Mouse (Mus musculus): ENCODE results near the gene Gm17268. TPM values are rescaled to one million over a fixed set of nuclear protein-coding genes. Genes with fewer than 3 reads are reported as not detected.

Gene Gm17268
- polyA plus RNA-seq, 1 experiment from 2014 or later, result not detected

DNA sequence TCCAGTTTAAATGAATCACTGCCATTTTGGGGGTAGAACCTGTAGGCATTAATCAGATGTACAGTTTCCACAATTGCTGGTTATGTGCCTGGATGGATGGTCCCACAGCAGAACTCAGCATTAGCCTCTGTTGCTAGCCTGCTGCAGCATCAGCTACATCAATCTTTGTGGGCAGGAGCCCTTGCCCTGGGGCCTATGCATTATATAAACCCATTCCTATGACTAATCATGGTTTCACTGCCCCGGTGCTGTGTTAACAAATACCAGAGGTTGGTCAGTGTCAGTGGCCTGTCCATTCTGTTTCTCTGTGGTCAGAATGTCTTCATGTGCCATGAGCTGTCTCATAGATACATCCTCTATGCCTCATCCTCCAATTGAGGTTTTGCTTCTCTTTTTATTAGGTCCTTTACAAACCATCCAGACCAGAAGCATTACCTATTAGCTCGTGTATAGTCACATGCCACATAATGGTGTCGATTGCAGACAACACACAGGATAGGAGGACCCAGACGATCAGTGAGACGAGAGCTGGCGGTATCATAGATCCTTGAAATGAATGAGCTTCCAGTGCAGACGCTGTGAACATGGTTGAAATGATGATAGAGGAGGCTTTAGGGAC, 28.7 kb upstream of the Gm17268 start:
- no peaks in the 10 kb centered on the region for H3K9me3 ChIP-seq (ENCODE audit: control insufficient read depth, low read length)
- no peak for ATAC-seq
- H3K4me3 ChIP-seq (ENCODE audit: low read length), result no peak overlapping the region
- H3K27me3 ChIP-seq (replicated peaks; ENCODE audit: control insufficient read depth, insufficient read depth, low read length), result no peaks in the 10 kb centered on the region
- 79% methylated on average over 7 of the region's 7 CpGs for WGBS
- H3K4me1 ChIP-seq (ENCODE audit: control insufficient read depth, insufficient read depth, low read depth, low read length), result no peaks in the 10 kb centered on the region
- H3K36me3 ChIP-seq (ENCODE audit: control insufficient read depth, insufficient read depth, low read length), result no peaks in the 10 kb centered on the region
- H3K4me2 ChIP-seq (ENCODE audit: low read length), result no peak overlapping the region
- no peak overlapping the region for H3K9ac ChIP-seq (ENCODE audit: low read depth, low read length)
- no peak overlapping the region for H3K27ac ChIP-seq (ENCODE audit: low read depth, low read length)

- no peak overlapping the region for H3K4me3 ChIP-seq (ENCODE audit: low read length)
- no peaks in the 10 kb centered on the region for H3K36me3 ChIP-seq (ENCODE audit: control insufficient read depth, insufficient read depth, low read length)
- H3K4me1 ChIP-seq (ENCODE audit: control insufficient read depth, insufficient read depth, low read depth, low read length), result no peaks in the 10 kb centered on the region
- ATAC-seq, result no peak
- H3K27me3 ChIP-seq (replicated peaks; ENCODE audit: control insufficient read depth, insufficient read depth, low read length), result no peaks in the 10 kb centered on the region
- H3K4me2 ChIP-seq (ENCODE audit: low read length), result no peak overlapping the region
- no peak overlapping the region for H3K9ac ChIP-seq (ENCODE audit: low read depth, low read length)
- WGBS, result 79% methylated on average over 2 of the region's 2 CpGs
- no peak overlapping the region for H3K27ac ChIP-seq (ENCODE audit: low read depth, low read length)
- no peaks in the 10 kb centered on the region for H3K9me3 ChIP-seq (ENCODE audit: control insufficient read depth, low read length)
Observed at GRCm38 (mm10) chr11:82063454-82063853, 25.1 kb upstream of the Gm17268 start.

DNA sequence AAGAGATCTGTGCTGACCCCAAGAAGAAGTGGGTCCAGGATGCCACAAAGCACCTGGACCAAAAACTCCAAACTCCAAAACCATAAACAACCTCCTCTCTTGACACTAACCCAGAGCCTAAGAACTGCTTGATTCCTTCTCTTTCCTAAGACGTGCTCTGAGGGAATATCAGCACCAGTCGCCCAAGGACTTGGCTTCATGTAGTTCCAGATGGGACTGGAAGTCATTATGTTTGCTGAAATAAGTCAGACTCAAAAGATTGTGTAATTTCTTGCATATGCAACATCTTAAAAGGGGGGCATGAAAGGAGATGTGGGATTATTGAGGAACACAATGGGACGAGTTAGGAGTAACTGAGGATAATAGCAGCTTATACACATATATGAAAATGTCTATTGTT, 23.9 kb upstream of the Gm17268 start:
- no peaks in the 10 kb centered on the region for H3K4me1 ChIP-seq (ENCODE audit: control insufficient read depth, insufficient read depth, low read depth, low read length)
- no peaks in the 10 kb centered on the region for H3K9me3 ChIP-seq (ENCODE audit: control insufficient read depth, low read length)
- no peak overlapping the region for H3K4me2 ChIP-seq (ENCODE audit: low read length)
- H3K4me3 ChIP-seq (ENCODE audit: low read length), result no peak overlapping the region
- no peaks in the 10 kb centered on the region for H3K36me3 ChIP-seq (ENCODE audit: control insufficient read depth, insufficient read depth, low read length)
- no peak for ATAC-seq
- H3K9ac ChIP-seq (ENCODE audit: low read depth, low read length), result no peak overlapping the region
- H3K27ac ChIP-seq (ENCODE audit: low read depth, low read length), result no peak overlapping the region
- 83% methylated on average over 3 of the region's 3 CpGs for WGBS
- H3K27me3 ChIP-seq (replicated peaks; ENCODE audit: control insufficient read depth, insufficient read depth, low read length), result no peaks in the 10 kb centered on the region

- Histone ChIP-seq H3K4me2 (ENCODE audit: low read length) (no peak within 1 kb of the TSS), H3K9me3 (ENCODE audit: control insufficient read depth, low read length) (no peaks in the 10 kb centered on the region), H3K4me3 (ENCODE audit: low read length) (no peak within 1 kb of the TSS), H3K27ac (ENCODE audit: low read depth, low read length) (no peak within 1 kb of the TSS), H3K36me3 (ENCODE audit: control insufficient read depth, insufficient read depth, low read length) (no peaks in the 10 kb centered on the region), H3K4me1 (ENCODE audit: control insufficient read depth, insufficient read depth, low read depth, low read length) (no peaks in the 10 kb centered on the region), H3K9ac (ENCODE audit: low read depth, low read length) (no peak within 1 kb of the TSS), H3K27me3 (replicated peaks; ENCODE audit: control insufficient read depth, insufficient read depth, low read length) (no peaks in the 10 kb centered on the region)
- no peak for ATAC-seq
- WGBS, result 78% methylated on average over 6 of the region's 6 CpGs
Observed at GRCm38 (mm10) chr11:82057646-82058045, 19.3 kb upstream of the Gm17268 start, which contains the start of gene Ccl11. Gene Ccl11, plus strand, starts transcription at chr11:82057823.

DNA sequence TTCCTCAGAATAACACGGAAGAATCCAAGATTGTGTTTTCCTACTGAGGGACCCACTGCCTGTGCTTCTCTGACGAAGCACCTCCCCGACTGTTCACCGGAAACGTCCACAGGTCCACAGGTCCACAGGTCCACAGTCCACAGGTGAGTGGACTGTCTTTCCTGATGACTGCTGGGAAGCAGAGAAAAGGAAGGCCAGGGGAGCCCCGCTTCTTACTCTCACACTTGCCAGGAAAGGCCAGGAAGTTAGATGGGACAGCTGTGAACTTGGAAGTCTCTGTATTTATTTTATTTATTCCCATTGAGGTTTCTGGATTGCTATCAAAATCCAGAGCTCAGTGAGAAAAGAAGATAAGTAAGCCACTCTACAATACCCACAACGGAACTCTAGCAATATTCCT, 15.5 kb upstream of the Gm17268 start:
- Histone ChIP-seq H3K9ac (ENCODE audit: low read depth, low read length) (no peak overlapping the region), H3K36me3 (ENCODE audit: control insufficient read depth, insufficient read depth, low read length) (no peaks in the 10 kb centered on the region), H3K4me1 (ENCODE audit: control insufficient read depth, insufficient read depth, low read depth, low read length) (no peaks in the 10 kb centered on the region), H3K9me3 (ENCODE audit: control insufficient read depth, low read length) (no peaks in the 10 kb centered on the region), H3K27ac (ENCODE audit: low read depth, low read length) (no peak overlapping the region), H3K27me3 (replicated peaks; ENCODE audit: control insufficient read depth, insufficient read depth, low read length) (no peaks in the 10 kb centered on the region), H3K4me3 (ENCODE audit: low read length) (no peak overlapping the region), H3K4me2 (ENCODE audit: low read length) (no peak overlapping the region)
- WGBS, result 88% methylated on average over 7 of the region's 7 CpGs
- ATAC-seq, result no peak

GRCm38 (mm10) chr11:82047746-82048415, 9.5 kb upstream of the Gm17268 start:
- H3K4me2 ChIP-seq (ENCODE audit: low read length), result no peak overlapping the region

GRCm38 (mm10) chr11:82045471-82045870, 7.1 kb upstream of the Gm17268 start, which contains the start of gene Ccl7:
Gene Ccl7, plus strand, starts transcription at chr11:82045712.
- ATAC-seq, result no peak
- 59% methylated on average over 3 of the region's 3 CpGs for WGBS

More at GRCm38 (mm10) chr11:82047746-82048415, 9.5 kb upstream of the Gm17268 start:
- Histone ChIP-seq H3K36me3 (ENCODE audit: control insufficient read depth, insufficient read depth, low read length) (no peaks in the 10 kb centered on the region), H3K4me1 (ENCODE audit: control insufficient read depth, insufficient read depth, low read depth, low read length) (no peaks in the 10 kb centered on the region), H3K9me3 (ENCODE audit: control insufficient read depth, low read length) (no peaks in the 10 kb centered on the region), H3K9ac (ENCODE audit: low read depth, low read length) (no peak overlapping the region), H3K4me3 (ENCODE audit: low read length) (no peak overlapping the region), H3K27ac (ENCODE audit: low read depth, low read length) (no peak overlapping the region), H3K27me3 (replicated peaks; ENCODE audit: control insufficient read depth, insufficient read depth, low read length) (no peaks in the 10 kb centered on the region)
- WGBS, result 51% methylated on average over 6 of the region's 6 CpGs
- no peak for ATAC-seq

DNA sequence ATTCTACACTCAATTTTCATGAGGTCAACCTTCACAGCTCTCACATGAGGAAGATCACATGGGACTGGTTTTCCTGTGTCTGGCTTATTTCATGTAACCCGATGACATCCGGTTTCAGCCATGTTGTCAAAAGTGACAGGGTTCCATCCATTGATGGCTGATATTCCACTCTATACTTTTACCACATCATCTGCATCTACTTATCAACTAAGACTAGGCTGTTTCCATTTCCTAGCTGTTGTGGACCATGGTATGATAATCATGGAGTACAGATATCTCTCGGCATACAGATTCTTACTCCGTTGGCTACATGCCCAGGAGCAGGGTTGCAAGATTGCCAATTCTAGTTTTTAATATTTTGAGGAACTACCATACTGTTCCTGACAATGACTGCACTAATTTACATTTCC, 3.3 kb upstream of the Gm17268 start:
- Histone ChIP-seq H3K4me1 (ENCODE audit: control insufficient read depth, insufficient read depth, low read depth, low read length) (no peaks in the 10 kb centered on the region), H3K4me3 (ENCODE audit: low read length) (no peak overlapping the region), H3K27me3 (replicated peaks; ENCODE audit: control insufficient read depth, insufficient read depth, low read length) (no peaks in the 10 kb centered on the region), H3K9ac (ENCODE audit: low read depth, low read length) (no peak overlapping the region), H3K9me3 (ENCODE audit: control insufficient read depth, low read length) (no peaks in the 10 kb centered on the region), H3K27ac (ENCODE audit: low read depth, low read length) (no peak overlapping the region), H3K36me3 (ENCODE audit: control insufficient read depth, insufficient read depth, low read length) (no peaks in the 10 kb centered on the region), H3K4me2 (ENCODE audit: low read length) (no peak overlapping the region)
- WGBS, result 83% methylated on average over 4 of the region's 4 CpGs
- ATAC-seq, result no peak

More at GRCm38 (mm10) chr11:82045471-82045870, 7.1 kb upstream of the Gm17268 start, which contains the start of gene Ccl7:
- Histone ChIP-seq H3K9me3 (ENCODE audit: control insufficient read depth, low read length) (no peaks in the 10 kb centered on the region), H3K9ac (ENCODE audit: low read depth, low read length) (no peak within 1 kb of the TSS; the same call in 1 of the 2 replicates), H3K27ac (ENCODE audit: low read depth, low read length) (no peak within 1 kb of the TSS), H3K36me3 (ENCODE audit: control insufficient read depth, insufficient read depth, low read length) (no peaks in the 10 kb centered on the region), H3K4me1 (ENCODE audit: control insufficient read depth, insufficient read depth, low read depth, low read length) (no peaks in the 10 kb centered on the region), H3K4me2 (ENCODE audit: low read length) (no peak within 1 kb of the TSS), H3K4me3 (ENCODE audit: low read length) (no peak within 1 kb of the TSS), H3K27me3 (replicated peaks; ENCODE audit: control insufficient read depth, insufficient read depth, low read length) (no peaks in the 10 kb centered on the region)

DNA sequence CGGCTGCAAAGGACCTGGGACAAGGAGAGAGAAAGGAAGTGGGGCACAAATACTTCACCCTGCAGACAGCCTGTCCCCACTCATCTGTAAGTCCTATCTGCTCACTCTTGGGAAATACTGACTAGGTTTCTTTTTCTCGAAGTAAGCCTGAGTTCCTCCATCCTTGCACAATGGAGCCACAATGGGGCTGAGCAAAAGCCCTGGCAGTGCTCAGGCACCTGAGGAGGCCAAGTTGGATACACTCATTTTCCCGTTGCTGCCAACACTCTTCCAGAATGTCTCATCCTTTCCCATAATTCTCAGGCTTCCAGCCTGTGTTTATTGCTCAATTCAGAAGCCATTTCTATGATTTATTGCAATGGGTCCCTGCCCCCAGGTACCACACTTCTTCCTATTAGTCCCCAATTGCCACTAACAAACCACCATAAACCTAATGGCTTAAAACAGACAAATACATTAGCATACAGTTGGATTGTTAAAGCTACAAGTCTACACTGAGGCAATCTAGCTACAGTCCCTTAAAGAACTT, 834 bp upstream of the Gm17268 start:
- 75% methylated on average over 3 of the region's 3 CpGs for whole genome bisulfite sequencing
- H3K4me1 ChIP-seq (ENCODE audit: control insufficient read depth, insufficient read depth, low read depth, low read length), result no peaks in the 10 kb centered on the region
- no peak overlapping the region for H3K4me3 ChIP-seq (ENCODE audit: low read length)
- no peak overlapping the region for H3K9ac ChIP-seq (ENCODE audit: low read depth, low read length)
- no peaks in the 10 kb centered on the region for H3K9me3 ChIP-seq (ENCODE audit: control insufficient read depth, low read length)
- no peak overlapping the region for H3K27ac ChIP-seq (ENCODE audit: low read depth, low read length)
- no peak overlapping the region for H3K4me2 ChIP-seq (ENCODE audit: low read length)
- H3K36me3 ChIP-seq (ENCODE audit: control insufficient read depth, insufficient read depth, low read length), result no peaks in the 10 kb centered on the region
- H3K27me3 ChIP-seq (replicated peaks; ENCODE audit: control insufficient read depth, insufficient read depth, low read length), result no peaks in the 10 kb centered on the region
- ATAC-seq, result no peak
